Mouse (Mus musculus) liver, postnatal 0 days (tissue): ENCODE measurements around the gene Vcp.

Experiments
- CTCF ChIP-seq: sonication (generic); IDR thresholded peaks from 2 replicates; pipeline ENCODE4 v1.5.1; 2016; ENCODE audit warnings: antibody characterized with exemption, low read depth
- EP300 ChIP-seq: IDR thresholded peaks from 2 replicates; pipeline ENCODE4 v1.6.1; 2016; ENCODE audit warnings: antibody characterized with exemption, low read depth, mild to moderate bottlenecking

GRCm38 (mm10) chr4:43038567-43039495 lies 38.5 kb upstream of the Vcp start:
- no peak for TF ChIP-seq CTCF
- no peak for TF ChIP-seq EP300
